Mouse (Mus musculus): ENCODE measurements around the gene Hoxb4.

Hoxb4 gene

DNA sequence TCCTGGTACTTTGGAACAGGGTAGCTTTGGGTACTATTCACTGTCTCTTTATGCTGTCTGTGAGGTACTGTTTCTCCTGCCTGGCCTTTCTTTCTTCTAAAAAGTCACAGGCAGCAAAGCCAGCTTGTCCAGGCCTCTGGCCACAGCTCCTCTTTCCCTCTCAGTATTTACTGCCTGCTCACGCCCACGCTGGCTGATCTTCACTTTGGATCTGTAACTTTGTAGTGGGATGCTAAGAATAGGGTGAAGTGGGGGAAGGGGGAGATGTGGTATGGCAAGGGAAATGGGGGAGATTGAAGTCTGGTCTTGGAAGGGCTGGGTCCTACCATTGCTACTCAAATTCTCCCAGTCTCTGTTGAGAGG lies 15.9 kb downstream of the Hoxb4 start:
- no peak for DNase-seq (ENCODE audit: low read depth)

- no peak for DNase-seq (ENCODE audit: low read depth)
Observed at GRCm38 (mm10) chr11:96334998-96335397, 16.9 kb downstream of the Hoxb4 start.

DNA sequence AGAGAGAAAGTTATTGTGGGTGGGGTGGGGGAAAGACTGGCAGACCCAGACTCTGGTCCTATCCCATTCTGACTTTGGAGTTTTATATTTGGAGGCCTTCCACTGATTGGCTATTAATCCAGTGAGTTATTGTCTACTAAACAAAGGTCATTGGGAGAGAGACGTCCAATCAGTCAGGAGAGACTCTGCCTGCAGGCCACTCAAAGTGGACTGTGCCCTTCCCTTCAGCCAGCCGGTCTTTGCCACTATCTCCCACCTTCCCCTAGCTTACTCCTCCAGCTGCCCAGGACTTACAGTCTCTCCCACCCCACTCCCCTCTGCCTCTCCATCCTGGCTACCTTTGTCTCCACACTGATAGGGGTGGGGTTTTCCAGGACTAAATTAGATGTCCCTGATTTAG lies 18.5 kb downstream of the Hoxb4 start:
- DNase-seq (ENCODE audit: low read depth) = no peak

GRCm38 (mm10) chr11:96337026-96337425 lies 19.0 kb downstream of the Hoxb4 start:
- no peak for DNase-seq (ENCODE audit: low read depth)

DNA sequence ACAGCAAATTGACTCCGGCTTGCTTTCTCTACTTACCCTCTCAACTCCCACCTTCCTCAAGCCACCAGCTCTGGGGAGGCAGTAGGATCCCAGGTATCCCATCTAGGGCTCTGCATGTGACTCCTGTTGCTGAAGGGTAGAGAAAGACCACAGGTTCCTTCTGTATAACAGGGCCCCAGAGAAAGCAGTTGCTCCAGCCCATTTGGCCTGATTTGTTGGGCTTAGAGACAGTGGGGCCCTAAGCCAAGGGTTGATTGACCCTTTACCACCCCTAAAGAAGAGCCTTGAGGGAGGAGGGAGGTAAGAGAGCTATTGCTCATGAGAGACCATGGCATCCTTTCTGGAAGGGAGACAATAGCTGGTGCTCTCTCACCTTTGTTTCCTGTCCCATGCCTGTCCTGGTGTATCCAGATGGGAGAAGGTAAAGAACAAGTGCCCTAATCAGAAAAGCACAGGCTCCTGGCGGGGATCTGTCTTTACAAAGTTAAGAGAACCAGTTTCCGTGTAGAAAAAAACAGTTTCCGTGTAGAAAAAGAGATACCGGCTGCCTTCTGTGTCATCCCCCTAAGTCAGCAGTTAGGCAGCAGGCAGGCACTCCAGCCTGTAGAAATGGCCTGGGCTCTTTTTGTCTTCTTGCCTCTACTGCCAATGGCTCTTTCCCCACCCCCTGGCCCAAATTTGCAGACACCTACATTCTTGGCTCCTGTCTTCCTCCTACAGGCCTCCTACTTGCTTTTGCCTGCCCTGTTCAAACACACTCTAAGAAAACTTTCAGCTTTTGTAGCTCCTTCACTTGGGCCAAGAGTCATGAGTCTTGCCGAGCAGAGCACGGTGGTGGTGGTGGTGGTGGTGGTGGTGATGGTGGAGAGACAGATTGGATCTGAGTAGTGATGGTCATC lies 21.1 kb downstream of the Hoxb4 start:
- no peak for DNase-seq (ENCODE audit: low read depth)

- no peak for DNase-seq (ENCODE audit: low read depth)
Observed at GRCm38 (mm10) chr11:96340698-96341365, 22.8 kb downstream of the Hoxb4 start.

GRCm38 (mm10) chr11:96341701-96342575 lies 23.9 kb downstream of the Hoxb4 start:
- DNase-seq (ENCODE audit: low read depth) = no peak

GRCm38 (mm10) chr11:96342576-96342930 lies 24.5 kb downstream of the Hoxb4 start:
- DNase-seq (ENCODE audit: low read depth) = no peak

DNA sequence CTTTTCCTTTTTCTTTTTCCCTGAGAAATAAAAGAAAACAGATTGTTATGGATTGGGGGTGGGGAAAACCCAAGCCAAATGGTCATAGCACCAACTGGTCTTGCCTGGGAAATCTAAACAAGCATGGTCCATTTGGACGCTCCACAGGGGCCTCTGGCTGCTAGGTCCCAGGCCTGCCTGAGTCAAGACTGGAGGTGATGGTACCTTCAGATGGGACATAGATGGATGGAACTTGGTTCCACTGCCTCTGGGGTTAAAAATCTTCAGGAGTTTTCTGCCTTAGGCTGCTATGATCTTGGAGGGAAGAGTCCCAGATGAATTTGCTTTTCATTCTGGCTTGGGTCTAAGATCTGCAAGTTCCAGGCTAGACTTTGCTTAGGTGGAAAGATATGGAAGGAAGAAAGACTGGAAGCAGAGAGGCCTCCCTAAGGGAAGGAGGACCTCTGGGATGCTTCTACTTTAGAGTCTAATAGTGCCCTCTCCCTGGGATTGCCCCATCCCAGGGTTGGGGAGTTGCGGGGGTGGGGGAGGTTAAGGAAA lies 25.2 kb downstream of the Hoxb4 start:
- no peak for DNase-seq (ENCODE audit: low read depth)

DNA sequence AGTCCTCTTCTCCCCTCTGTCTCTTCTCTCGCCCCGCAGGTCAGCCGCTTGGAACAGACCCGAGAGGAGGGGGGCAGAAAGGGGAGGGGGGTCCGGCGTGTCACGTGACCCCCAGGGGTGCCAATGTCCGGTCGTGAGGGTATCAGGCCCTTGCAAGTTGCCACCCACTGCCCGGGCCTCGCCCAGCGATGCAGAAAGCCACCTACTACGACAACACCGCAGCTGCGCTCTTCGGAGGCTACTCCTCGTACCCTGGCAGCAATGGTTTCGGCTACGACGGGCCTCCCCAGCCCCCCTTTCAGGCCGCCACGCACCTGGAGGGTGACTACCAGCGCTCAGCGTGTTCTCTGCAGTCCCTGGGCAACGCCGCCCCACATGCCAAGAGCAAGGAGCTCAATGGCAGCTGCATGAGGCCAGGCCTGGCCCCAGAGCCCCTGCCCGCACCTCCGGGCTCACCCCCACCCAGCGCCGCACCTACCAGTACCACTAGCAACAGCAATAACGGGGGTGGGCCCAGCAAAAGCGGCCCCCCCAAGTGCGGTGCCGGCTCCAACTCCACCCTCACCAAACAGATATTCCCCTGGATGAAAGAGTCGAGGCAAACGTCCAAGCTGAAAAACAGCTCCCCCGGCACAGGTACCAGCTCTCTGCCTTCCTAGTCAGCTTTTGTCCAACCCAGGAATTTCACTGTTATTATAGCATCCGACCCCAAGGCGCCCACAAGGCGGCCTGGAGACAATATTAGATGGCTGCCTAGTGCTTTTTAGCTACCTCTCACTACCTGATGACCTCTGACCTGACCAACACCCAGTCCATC lies 26.2 kb downstream of the Hoxb4 start:
- no peak for DNase-seq (ENCODE audit: low read depth)

- no peak for DNase-seq (ENCODE audit: low read depth)
Observed at GRCm38 (mm10) chr11:96344878-96345159, 26.8 kb downstream of the Hoxb4 start.

DNA sequence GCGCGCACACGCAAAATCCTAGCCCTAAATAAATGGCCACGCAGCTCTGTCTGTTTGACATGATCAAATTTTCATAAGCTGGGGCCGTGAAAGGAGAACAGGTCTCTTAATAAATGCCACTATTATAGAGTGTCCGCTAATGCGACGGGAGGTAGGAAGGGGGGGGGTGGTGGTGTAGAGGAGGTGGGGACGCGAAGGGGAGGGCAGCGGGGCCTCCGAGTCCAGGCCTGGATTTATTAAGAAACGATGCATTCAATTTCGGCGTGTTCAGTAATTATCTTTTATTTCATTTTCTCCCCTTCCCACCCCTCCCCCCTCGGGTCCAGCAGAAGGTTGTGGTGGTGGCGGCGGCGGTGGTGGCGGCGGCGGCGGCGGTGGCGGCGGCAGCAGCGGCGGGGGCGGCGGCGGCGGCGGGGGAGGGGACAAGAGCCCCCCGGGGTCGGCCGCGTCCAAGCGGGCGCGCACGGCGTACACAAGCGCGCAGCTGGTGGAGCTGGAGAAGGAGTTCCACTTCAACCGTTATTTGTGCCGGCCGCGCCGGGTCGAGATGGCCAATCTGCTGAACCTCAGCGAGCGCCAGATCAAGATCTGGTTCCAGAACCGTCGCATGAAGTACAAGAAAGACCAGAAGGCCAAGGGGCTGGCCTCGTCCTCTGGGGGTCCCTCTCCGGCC lies 27.3 kb downstream of the Hoxb4 start:
- DNase-seq (ENCODE audit: low read depth) = no peak

DNA sequence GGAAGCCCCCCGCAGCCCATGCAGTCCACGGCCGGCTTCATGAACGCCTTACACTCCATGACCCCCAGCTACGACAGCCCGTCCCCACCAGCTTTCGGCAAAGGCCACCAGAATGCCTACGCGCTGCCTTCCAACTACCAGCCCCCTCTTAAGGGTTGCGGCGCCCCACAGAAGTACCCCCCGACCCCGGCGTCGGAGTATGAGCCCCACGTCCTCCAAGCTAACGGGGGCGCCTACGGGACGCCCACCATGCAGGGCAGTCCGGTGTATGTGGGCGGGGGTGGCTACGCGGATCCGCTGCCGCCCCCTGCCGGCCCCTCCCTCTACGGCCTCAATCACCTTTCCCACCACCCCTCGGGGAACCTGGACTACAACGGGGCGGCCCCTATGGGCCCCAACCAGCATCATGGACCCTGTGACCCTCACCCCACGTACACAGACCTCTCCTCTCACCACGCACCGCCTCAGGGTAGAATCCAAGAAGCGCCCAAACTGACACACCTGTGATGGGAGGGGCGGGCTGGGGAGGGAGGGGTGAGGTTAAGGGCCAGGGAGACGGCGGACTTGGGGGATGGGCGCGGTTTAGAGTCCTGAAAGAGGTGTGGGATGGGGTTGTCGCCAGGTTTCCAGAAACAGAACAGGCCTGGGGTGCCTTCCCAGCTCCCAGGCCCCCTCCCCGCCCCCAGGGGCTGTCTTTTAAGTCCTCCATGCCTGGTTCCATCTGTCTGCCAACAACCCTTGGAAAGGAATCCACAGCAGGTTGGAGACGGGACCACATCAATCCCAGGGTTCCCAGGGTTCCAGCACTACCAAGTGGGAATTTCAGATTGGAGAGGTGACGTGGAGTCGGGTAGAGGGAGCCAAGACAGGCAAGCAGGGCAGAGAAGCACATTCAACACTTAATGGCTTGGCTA lies 28.1 kb downstream of the Hoxb4 start:
- DNase-seq (ENCODE audit: low read depth) = no peak

- DNase-seq (ENCODE audit: low read depth) = no peak
Observed at GRCm38 (mm10) chr11:96346916-96347520, 29.0 kb downstream of the Hoxb4 start.

DNA sequence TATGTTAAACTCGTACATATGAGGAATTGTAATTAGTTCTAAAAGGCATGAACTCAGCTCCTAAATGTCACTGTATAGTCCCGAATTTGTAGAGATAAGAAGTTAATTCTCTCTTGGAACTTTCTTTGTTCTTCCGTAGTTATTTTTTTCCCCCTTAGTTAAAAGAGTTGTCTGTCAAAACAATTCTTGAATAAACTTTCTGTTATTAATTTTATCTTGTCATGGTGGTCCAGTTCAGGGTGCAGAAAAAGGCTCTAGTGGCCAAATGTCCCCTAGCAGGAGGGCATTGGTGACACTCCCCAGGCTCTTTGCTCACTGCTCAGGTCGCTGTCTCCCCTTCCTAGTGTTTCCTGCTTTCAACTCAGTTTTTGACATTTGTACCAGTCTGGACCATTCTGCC lies 29.6 kb downstream of the Hoxb4 start:
- no peak for DNase-seq (ENCODE audit: low read depth)

GRCm38 (mm10) chr11:96348141-96348928 lies 30.3 kb downstream of the Hoxb4 start:
- DNase-seq (ENCODE audit: low read depth) = no peak

GRCm38 (mm10) chr11:96348988-96349387 lies 30.9 kb downstream of the Hoxb4 start:
- DNase-seq (ENCODE audit: low read depth) = no peak

DNA sequence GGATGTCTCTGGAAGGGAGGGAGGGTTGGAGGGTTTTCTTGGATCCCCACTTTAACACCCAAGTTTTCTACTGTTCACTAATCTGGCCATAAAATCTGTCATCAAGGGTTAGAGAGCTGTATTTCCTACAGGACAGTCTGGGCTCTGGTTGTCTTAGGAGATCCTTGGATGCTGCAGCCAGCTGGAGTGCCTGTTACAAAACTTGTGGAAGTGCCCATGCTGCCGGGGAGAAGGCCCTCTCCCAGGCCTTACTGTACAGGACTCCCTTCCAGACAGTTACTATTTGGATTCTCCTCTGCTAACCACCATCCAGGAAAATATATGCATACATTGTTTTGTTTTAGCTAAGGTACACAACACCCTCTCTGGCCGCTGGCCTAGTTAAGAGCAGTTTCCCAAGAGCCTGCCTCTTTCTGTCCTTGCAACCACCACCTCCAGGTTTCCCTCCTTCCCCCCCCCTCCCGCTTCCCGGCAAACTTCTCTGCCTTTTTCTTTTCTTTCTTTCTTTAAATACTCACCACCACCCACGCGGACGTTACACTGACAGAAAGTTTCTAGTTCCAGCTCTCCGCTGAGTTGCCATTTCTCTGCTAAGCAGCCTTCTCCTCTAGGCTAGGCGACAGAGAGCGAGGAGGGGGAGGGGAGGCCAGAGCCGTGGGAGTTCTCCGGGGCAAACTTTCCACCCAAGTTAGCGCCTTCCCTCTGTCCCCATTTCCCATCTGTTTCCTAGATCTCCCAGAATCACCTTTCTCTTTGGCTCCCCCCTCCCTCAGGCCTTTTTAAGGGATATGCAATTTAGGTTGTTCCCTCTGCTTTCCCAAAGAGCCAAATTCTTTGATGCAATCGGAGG lies 31.6 kb downstream of the Hoxb4 start:
- DNase-seq (ENCODE audit: low read depth) = no peak
